Mouse (Mus musculus): ENCODE measurements around the gene Epb42.
"Not testable (repeated sequence)": the region's sequence is repeated elsewhere in the genome, so short reads cannot be mapped to it uniquely, and the experiment has no call there.

The Epb42 gene

DNA sequence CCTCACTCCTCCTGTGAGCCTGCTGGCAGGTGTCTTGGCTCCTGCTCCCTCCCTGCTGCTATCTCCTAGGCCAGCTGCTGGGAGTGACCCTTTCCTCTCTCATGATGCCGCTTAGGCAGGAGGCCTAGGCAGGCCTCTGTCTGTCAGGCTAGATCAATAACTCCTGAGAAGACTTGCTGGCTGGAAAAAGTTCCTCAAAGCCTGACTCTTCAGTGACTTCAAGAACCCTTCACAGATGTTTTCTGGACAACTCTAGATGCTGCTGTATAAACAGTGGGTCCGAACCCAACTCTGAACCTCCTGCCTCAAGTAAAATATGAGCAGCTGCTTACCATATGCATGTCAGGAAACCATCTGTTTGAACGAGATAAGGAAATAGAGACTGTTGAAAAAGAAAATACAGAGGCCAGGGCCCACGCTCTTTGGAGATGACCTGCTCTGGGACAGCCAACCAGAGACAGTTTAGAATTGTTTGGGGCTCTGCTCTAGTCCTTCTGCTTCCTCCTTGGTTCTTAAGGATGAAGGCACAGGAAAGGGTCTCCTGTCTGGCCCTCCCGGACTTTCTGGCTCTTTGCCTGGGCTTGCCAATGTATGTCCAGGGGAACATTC lies at the start of gene Epb42:
Epb42 (minus strand) TSS at position 340 of the 609 bp plus-strand sequence.
- no peak for DNase-seq (ENCODE audit: low spot score in 2 of 2)

DNA sequence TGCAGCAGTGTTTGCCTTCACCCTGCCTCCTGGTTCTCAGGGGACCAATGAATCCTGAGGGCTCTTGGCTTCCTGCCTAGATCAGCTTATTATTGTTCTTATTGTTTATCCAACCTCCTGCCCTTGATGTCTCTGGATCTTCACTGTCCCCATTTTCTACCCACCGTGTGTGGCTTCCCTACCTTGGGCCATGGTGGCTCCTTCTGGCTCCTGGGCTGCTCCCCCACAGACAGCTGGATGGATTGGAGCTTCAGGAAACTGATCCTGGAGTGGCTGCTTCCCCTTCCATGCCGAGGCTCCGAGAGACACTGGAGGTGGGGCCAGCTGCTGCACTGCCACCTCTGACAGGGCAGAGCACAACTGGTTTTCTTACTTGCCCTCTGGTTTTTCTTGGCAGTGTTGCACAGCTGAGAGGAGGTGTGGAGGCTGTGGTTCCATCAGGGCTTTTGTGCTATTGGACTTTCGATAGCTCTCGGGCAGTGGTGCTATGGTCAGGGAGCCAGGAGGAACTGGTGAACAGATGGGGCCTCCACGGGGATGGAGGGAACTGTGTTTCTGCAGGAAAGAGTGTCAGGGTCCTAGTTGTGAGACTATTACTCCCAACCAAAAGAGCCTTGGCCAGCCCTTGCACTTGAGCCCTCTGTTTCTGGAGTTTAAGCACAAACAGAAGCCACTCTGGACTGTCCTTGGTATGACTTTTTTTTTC lies 48.8 kb upstream of the Epb42 start, which contains the start of gene Tgm5:
Tgm5 (minus strand) TSS at position 362 of the 706 bp plus-strand sequence.
- DNase-seq (ENCODE audit: low spot score in 2 of 2) = no peak

- no peak for DNase-seq (ENCODE audit: low spot score in 2 of 2)
Measured at GRCm38 (mm10) chr2:121082626-121083025, 45.8 kb upstream of the Epb42 start.

DNA sequence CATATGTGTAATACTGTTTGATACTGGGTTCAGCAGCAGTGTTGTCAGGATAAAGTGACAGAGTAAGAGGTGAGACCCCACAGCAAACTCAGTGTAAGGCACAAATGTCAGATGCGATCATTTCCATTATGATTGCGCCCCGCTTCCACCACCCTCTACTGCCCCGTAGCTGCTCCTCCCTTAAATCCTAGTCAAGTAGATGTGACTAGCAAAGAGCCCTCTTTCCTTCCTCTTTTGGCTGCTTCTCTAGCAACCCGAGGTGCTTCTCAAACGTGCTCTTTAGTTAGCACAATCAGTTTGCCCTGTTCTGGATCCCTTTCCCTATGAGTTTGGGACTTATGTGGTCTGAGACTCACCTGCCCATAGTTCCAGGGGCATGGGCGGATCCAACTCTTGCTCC lies 37.9 kb upstream of the Epb42 start:
- DNase-seq (ENCODE audit: low spot score in 2 of 2) = no peak

GRCm38 (mm10) chr2:121071871-121072270 lies 35.0 kb upstream of the Epb42 start:
- no peak for DNase-seq (ENCODE audit: low spot score in 2 of 2)

DNA sequence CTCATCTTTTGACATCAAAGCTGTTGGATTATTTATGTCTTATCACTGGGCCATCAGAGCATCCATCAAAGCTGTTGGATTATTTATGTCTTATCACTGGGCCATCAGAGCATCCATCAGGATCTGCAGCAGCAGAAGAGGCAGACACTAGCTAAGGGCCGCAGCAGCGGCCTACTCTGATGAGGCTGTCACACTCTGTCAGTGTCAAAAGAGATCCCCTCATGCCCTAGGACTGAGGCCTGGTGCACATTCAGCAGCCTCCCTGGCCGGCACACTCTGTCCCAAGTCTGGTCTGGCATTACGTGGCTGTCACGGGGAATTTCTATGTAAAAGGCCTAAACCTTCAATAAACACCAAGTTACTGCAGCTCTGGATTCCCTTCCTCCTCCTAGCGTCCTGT lies 32.6 kb upstream of the Epb42 start:
- DNase-seq (ENCODE audit: low spot score in 2 of 2) = no peak

GRCm38 (mm10) chr2:121067116-121067515 lies 30.2 kb upstream of the Epb42 start:
- DNase-seq (ENCODE audit: low spot score in 2 of 2) = no peak

- no peak for DNase-seq (ENCODE audit: low spot score in 2 of 2)
Measured at GRCm38 (mm10) chr2:121061315-121061714, 24.4 kb upstream of the Epb42 start.

DNA sequence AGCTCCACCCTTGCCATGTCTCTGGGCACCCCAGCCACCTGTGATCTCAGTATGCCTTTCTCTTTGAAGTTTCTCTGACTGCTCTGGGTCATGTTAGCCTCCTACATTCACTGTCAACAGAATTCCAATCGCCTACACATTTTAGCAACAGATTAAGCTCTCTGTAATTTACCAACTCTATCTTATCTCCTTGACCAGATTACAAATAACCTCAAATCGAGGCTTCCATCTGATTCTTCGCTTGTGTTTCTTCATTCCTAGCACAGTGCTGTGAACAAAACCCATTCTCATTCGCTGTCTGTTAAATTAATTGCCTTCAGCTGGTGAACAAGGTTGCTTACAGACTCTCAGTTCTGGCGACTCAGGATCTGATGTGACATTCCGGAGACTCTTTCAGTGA lies 21.1 kb upstream of the Epb42 start:
- DNase-seq (ENCODE audit: low spot score in 2 of 2) = no peak

DNA sequence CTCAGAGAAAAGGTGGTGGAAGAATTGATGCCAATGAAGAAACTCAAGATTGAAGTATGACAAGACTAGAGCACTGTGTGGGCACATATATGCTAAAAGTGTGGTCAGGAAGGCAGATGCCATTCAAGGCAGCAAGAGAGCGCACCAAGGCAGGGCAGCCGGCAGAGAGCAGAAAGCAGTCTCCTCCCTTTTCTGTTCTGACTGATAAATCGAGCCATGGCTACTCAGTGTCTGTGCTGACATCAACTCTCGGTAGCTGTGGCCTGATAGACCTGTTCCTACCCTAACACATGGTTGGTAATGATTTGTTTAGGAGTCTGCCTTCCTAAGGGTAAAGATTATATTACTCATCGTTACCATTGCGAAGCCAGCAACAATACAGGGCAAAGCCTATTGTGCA lies 19.0 kb upstream of the Epb42 start:
- DNase-seq (ENCODE audit: low spot score in 2 of 2) = no peak

GRCm38 (mm10) chr2:121054060-121054459 lies 17.2 kb upstream of the Epb42 start:
- DNase-seq (ENCODE audit: low spot score in 2 of 2) = no peak

- no peak for DNase-seq (ENCODE audit: low spot score in 2 of 2)
Measured at GRCm38 (mm10) chr2:121052176-121052575, 15.3 kb upstream of the Epb42 start.

DNA sequence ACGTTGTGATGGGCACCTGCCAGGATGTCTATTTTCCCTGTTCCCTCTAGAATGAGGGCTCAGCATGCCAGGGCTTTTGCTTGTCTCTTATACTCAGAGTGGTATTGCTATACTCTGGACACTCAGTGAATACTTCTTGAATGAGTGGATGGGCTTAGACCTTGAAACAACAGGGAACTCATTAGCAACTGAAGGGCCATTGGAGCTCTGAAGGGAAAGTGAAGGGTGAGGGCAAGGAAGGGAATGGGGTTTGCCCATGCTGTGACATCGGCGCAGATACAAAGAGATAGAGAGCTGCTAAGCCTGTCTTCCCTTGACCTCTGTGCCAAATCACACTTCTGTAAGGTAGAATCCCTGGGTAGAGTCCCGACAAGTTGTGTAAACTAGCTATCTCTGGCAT lies 8.8 kb upstream of the Epb42 start:
- DNase-seq (ENCODE audit: low spot score in 2 of 2) = no peak

DNA sequence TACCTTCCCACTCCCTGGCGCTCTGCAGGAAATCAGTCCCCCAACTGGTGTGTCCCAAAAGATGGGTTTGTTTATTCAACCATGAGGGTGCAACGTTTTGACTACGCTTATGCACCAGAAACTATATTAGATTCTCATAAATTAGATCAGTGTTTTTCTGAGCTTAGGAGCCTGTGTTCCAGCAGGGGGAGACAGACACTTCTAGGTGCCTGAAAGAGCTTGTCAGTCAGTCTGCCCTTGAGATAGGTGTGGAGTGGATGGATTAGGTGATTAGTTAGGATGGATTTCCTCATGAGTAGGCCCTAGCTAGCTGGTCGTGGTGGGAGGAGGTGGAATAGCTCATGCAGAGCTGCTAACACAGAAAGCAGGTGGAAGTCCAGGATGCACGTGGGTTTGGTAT lies 4.2 kb upstream of the Epb42 start:
- peak in 1 of 2 experiments; percentile 16 for DNase-seq (ENCODE audit: low spot score in 2 of 2)

- no peak for DNase-seq (ENCODE audit: low spot score in 2 of 2)
Measured at GRCm38 (mm10) chr2:121039382-121039781, 2.5 kb upstream of the Epb42 start.

DNA sequence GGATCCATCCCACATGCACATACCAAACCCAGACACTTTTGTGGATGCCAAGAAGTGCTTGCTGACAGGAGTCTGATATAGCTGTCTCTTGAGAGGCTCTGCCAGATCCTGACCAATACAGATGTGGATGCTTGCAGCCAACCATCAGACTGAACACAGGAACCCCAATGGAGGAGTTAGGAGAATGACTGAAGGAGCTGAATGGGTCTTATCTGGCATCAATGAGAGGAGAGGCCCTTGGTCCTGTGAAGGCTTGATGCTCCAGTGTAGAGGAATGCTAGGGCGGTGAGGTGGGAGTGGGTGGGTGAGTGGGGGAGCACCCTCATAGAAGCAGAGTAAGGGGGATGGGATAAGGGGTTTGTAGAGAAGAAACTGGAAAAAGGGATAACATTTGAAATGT lies 2.0 kb upstream of the Epb42 start:
- DNase-seq (ENCODE audit: low spot score in 2 of 2) = not testable (repeated sequence)

DNA sequence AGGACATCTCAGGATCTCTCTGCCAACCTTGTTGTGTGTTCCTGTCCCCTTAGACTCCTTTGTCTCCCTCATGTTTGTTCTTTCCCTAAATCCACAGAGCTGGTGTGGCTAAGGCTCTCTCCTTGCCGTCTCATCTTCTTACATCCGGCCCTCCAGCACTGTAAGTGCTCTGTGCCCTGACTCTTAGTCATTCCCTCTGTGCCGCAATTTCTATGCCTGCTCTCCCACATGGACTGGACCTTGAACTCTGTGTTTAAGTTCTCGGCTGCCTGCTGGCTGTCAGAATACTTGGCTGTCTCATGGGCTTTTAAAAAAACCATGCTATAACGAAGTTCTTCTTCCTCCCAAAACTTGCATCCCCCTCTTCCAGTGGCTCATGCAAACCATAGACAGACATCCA lies 14.0 kb downstream of the Epb42 start:
- no peak for DNase-seq (ENCODE audit: low spot score in 2 of 2)

GRCm38 (mm10) chr2:121017151-121017550 lies 19.7 kb downstream of the Epb42 start:
- DNase-seq (ENCODE audit: low spot score in 2 of 2) = no peak

- no peak for DNase-seq (ENCODE audit: low spot score in 2 of 2)
Measured at GRCm38 (mm10) chr2:121016226-121016625, 20.6 kb downstream of the Epb42 start.

GRCm38 (mm10) chr2:121015507-121015906 lies 21.4 kb downstream of the Epb42 start:
- DNase-seq (ENCODE audit: low spot score in 2 of 2) = no peak

DNA sequence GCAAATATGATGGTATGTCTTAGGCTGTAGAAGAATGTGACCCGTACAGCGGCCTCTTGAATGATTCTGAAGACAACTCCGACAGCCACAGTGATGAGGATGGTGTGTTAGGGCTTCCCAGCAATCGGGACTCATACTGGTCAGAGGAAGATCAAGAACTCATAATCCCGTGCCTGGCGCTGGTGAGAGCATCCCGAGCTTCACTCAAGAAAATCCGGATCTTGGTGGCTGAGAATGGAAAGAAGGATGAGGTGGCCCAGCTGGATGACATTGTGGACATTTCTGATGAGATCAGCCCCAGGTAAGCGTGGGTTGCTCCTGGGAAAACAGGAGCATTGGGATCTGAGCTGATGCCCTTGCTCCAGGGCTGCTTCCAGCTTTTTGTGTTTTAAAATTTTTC lies 24.2 kb downstream of the Epb42 start:
- no peak for DNase-seq (ENCODE audit: low spot score in 2 of 2)

- no peak for DNase-seq (ENCODE audit: low spot score in 2 of 2)
Measured at GRCm38 (mm10) chr2:121009071-121009677, 27.7 kb downstream of the Epb42 start.

DNA sequence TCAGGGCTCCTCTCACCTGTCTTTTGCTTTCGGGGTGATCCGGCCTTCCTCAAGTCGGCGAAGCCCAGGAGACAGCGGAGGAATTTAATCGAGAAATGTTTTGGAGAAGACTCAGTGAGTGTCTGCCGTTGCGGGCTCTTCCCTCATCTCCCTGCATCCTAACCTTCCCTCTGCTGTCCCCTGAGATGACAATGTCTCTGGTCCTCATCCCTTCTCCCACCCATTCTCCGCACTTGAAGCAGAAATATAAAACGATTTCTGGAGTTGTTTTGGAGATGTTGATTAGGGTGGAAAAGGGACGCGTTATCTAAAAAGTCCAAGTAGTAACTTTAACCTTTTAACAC lies 28.2 kb downstream of the Epb42 start:
- no peak for DNase-seq (ENCODE audit: low spot score in 2 of 2)
